Mouse (Mus musculus) urinary bladder, postnatal 14 days (tissue): ENCODE measurements around the gene Dppa5a.
"Not testable (repeated sequence)": the region's sequence is repeated elsewhere in the genome, so short reads cannot be mapped to it uniquely, and the experiment has no call there.

ENCODE experiments used
- DNase-seq: peaks from one replicate; pipeline ENCODE4 v3.0.0; 2021; ENCODE audit warnings: low spot score

Gene Dppa5a

GRCm38 (mm10) chr9:78367959-78368358 is at the start of gene Dppa5a:
TSS of gene Dppa5a (minus strand) at chr9:78368177.
- DNase-seq: not testable (repeated sequence)

GRCm38 (mm10) chr9:78401596-78401995 is 33.6 kb upstream of the Dppa5a start:
- no peak for DNase-seq

GRCm38 (mm10) chr9:78400570-78400969 is 32.6 kb upstream of the Dppa5a start:
- no peak for DNase-seq

GRCm38 (mm10) chr9:78396517-78396916 is 28.5 kb upstream of the Dppa5a start:
- no peak for DNase-seq

GRCm38 (mm10) chr9:78395630-78396351 is 27.8 kb upstream of the Dppa5a start, which contains the start of gene Ddx43:
TSS of gene Ddx43 (plus strand) at chr9:78395777.
- DNase-seq: peak; percentile 36

- DNase-seq: no peak
Observed at GRCm38 (mm10) chr9:78395244-78395629, 27.3 kb upstream of the Dppa5a start.

GRCm38 (mm10) chr9:78394602-78395001 is 26.6 kb upstream of the Dppa5a start:
- no peak for DNase-seq

- DNase-seq: no peak
Observed at GRCm38 (mm10) chr9:78393741-78394140, 25.8 kb upstream of the Dppa5a start.

- DNase-seq: no peak
Observed at GRCm38 (mm10) chr9:78389981-78390380, 22.0 kb upstream of the Dppa5a start.

- DNase-seq: no peak
Observed at GRCm38 (mm10) chr9:78386947-78387346, 19.0 kb upstream of the Dppa5a start.

GRCm38 (mm10) chr9:78385893-78386292 is 17.9 kb upstream of the Dppa5a start:
- peak; percentile 6 for DNase-seq

- DNase-seq: peak; percentile 5
Observed at GRCm38 (mm10) chr9:78378113-78378785, 10.3 kb upstream of the Dppa5a start, which contains the start of gene Ooep. TSS of gene Ooep (minus strand) at chr9:78378725.

GRCm38 (mm10) chr9:78377546-78377945 is 9.6 kb upstream of the Dppa5a start:
- no peak for DNase-seq

GRCm38 (mm10) chr9:78375486-78375885 is 7.5 kb upstream of the Dppa5a start:
- DNase-seq: no peak

- no peak for DNase-seq
Observed at GRCm38 (mm10) chr9:78374885-78375389, 7.0 kb upstream of the Dppa5a start.

- DNase-seq: no peak
Observed at GRCm38 (mm10) chr9:78374397-78374796, 6.4 kb upstream of the Dppa5a start.

GRCm38 (mm10) chr9:78372827-78373504 is 5.0 kb upstream of the Dppa5a start:
- no peak for DNase-seq

GRCm38 (mm10) chr9:78371441-78371840 is 3.5 kb upstream of the Dppa5a start:
- no peak for DNase-seq

GRCm38 (mm10) chr9:78369786-78370185 is 1.8 kb upstream of the Dppa5a start:
- DNase-seq: no peak

- DNase-seq: no peak
Observed at GRCm38 (mm10) chr9:78369349-78369748, 1.4 kb upstream of the Dppa5a start.

GRCm38 (mm10) chr9:78368671-78369293 is 805 bp upstream of the Dppa5a start:
- no peak for DNase-seq

- no peak for DNase-seq
Observed at GRCm38 (mm10) chr9:78365850-78366544, 2.0 kb downstream of the Dppa5a start.
